Mouse (Mus musculus) right cerebral cortex, postnatal 4 days (tissue): ENCODE measurements around the gene Iqck.

Experiments
- DNase-seq: peaks from one replicate; pipeline ENCODE4 v3.0.0-alpha.2; 2022

Gene Iqck

GRCm38 (mm10) chr7:118855171-118855876, at the start of gene Iqck:
Gene Iqck, plus strand, starts transcription at chr7:118855752.
- DNase-seq: peak; percentile 93

DNA sequence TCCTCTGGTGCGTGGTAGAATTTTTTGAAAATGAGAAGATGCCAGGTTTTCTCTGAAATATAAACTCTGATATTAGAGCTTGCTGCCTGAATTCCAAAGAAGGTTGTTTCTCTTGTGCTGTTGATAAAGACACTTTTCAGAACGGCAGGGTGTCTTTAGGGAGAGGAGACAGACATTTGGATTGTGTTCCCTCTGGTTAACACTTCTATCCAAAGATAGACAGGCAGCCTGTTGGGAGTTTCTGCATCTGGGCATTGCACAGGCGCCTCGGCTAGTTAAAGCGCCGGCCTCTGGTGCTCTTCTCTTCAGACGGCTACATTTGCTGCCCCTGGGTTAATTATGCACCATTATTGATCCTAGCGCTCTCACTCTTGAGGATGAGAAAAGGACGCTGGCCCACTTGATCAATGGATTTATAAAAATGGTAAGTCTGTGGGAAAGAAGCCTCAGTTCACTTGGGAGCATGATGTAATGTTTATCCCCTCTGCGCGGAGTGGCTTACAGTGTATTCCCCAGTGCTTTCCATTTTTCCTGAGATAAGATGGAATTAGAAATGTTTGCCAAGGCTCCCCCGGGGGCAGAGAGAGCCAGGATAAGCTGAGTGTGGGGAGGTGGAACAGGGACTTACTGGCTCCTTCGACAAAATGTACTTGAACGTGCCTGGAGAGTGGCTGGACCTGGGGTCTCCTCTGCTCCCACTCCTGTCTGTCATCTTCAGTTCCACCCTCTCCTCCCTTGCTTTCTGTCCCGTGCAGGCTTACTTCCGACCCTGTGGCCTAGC, 48.7 kb upstream of the Iqck start:
- DNase-seq: no peak

DNA sequence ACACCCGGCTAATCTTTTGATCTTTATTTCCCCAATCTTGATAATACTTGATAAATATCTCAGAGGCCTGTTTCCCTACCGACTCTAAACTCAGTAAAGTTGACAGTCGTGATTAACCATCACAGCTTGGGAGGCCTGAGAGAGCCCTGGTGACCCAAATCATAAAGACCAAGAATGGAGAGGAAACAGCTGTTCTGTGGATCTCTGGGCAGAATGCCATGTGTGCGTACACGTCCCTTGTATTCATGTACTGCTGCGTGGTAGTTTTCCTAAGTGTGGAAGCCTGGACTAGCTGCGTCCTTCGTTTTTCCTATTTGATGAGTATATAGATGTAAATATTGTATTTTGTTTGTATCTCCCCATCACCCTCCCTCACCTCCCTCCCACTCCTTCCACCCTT, 47.7 kb upstream of the Iqck start:
- DNase-seq: no peak

GRCm38 (mm10) chr7:118811407-118812106, 44.0 kb upstream of the Iqck start:
- DNase-seq: no peak

GRCm38 (mm10) chr7:118813592-118813991, 42.0 kb upstream of the Iqck start:
- DNase-seq: no peak

DNA sequence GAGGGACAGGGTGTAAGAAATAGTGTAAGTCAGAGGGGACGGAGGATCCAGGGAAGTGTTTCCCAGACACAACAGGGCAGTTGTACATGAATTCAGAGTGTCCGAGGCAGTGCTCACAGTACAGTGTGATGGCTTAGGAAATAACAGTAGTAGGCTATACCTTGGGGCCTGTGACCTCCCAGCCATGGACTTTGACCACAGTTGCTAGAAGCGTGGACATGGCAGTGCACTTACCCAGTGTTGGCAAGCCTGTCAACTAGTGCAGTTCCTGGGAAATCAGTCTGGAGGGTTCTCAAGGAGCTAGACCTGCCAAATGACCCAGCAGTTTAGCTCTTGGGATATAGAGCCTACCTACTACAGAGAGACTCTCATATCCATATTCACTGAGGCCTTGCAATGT, 39.3 kb upstream of the Iqck start:
- no peak for DNase-seq

GRCm38 (mm10) chr7:118817741-118818140, 37.8 kb upstream of the Iqck start:
- DNase-seq: no peak

- no peak for DNase-seq
Measured at GRCm38 (mm10) chr7:118819666-118820065, 35.9 kb upstream of the Iqck start.

DNA sequence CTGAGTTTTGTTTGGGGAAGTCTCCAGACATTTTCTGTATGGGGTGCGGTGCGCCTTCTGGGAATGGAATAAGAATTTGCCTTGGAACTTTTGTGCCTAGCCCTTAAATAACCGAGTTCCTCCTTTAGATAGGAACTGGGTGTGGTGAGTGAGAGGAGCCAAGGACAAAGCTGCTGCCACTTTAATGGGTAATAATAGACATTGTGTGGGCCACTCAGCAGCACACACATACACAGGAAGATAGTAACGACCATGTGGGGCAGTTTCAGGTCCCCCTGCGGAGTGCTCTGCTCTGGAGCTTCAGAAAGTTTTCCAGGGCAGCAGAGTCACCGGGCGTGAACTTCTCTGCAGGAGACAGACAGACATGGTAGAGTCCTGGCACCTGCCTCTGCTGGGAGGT, 34.2 kb upstream of the Iqck start:
- no peak for DNase-seq

DNA sequence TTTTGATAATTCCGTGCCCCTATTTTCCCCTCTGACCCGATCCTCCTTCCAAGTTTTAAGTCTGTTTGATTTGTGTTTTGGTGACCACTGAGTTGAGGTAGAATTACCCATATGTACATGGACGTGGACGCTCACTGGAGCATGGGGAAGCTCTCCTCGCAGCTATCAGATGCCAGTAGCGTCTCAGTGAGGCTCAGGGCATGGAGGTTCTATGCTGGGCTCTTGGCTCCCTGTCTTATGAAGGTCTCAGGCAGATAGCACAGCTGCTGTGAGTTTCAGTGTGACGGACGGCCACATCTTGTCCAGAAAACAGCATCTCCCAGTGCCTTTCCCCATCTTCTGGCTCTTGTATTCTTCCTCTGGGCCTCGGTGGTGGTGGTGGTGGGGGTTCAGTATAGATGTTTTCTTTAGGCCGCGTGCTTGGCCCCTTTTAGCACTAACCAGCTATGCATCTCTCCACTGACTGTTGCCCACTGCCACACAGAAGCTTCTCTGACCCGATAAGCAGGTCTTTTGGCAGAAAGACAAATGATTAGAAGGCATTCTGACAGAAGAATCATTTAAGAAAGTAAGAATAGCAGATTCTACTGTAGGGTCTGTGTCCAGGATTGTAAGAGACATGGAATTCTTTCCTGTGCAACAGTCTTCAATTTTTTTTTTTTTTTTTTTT, 33.5 kb upstream of the Iqck start:
- no peak for DNase-seq

DNA sequence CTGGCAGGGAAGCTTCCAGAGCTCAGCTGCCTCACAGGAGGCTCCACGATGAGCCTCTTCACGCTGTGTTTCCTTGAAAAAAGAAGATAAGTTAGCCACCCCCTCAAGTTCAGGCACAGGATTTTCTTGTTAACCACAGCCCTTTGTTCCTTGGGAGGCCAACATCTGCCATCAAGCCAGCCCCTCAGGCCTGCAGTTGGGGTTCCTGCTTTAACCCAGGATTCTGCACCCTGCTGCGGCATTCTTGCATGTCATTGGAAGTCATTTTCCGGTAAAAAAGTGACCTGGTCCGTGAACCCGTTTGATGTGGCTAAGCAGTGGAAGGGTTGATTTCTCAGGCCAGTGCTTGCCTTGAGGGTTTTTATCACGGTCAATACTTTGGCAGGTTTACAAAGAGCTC, 31.1 kb upstream of the Iqck start:
- no peak for DNase-seq

- DNase-seq: no peak
Measured at GRCm38 (mm10) chr7:118827975-118828416, 27.6 kb upstream of the Iqck start.

DNA sequence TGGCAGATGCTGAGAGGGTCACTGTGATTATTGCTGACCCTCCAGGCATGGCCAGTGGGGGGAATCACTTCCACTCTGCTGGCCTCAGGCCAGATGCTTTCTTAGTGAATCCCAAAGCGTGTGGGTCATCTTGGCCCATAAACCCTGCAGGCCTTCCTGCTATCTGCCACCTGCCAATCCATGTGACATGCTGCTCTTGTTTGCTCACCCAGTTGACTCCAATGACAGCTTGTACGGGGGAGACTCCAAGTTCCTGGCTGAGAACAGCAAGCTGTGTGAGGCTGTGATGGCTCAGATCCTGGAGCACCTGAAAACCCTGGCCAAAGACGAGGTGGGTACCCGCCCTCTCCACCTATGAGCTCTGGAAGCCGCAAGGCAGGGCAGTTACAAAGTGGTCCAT, 17.7 kb upstream of the Iqck start:
- DNase-seq: no peak

DNA sequence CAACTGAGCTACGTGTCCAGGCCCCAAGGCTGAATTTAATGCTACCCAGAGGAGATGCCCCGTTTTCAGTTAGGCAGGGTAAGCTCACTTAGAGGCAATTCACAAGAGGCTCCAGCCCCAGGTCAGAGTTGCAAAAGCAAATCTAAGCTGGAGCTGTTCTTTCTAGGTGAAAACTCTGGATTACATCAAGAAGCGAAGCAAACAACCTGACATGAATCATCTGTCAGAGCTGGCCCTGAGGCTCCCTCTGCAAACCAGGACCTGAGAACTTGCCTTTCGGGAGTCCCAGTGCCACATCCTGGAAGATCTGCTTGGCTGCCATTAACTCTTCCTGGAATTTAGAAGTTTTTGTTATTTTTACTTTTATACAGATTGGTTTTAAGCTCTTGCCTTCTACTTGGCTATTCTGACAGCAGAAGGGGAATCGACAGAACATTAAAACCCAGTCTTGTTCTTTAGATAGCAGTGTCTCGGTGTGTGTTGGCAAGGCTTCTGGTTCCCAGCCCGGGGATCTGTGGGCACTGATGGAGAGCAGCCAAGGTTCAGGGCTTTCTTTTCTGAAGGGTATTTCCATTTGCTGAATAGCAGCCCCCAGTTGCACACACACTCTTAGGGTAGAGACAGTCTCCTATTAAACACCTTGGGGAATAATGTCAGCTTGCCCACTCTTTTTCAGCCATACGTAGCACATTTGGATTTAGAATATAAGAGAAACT, 14.4 kb upstream of the Iqck start:
- DNase-seq: peak; percentile 45

DNA sequence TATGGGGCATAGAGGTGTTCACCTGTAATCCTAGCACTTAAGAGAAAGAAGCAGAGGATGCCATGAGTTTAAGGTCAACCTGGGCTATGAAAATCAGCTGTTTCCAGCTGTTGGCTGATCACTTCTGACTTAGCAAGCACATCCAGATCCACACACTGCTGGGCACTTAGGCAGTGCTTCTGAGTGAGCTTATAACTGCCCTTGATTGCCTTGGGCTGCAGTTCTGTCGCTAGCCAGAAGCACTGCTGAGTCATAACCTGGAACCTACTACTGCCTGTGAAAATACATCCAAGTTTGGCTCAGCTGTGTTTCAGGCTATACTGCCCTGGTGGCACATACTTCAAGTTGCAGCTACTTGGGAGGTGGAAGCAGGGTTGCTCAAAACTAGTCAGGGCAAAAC, 13.8 kb upstream of the Iqck start:
- DNase-seq: no peak

GRCm38 (mm10) chr7:118842938-118843337, 12.6 kb upstream of the Iqck start:
- no peak for DNase-seq

GRCm38 (mm10) chr7:118845141-118845540, 10.4 kb upstream of the Iqck start:
- DNase-seq: no peak

GRCm38 (mm10) chr7:118846329-118846728, 9.2 kb upstream of the Iqck start:
- no peak for DNase-seq

- DNase-seq: no peak
Measured at GRCm38 (mm10) chr7:118848796-118849195, 6.8 kb upstream of the Iqck start.

DNA sequence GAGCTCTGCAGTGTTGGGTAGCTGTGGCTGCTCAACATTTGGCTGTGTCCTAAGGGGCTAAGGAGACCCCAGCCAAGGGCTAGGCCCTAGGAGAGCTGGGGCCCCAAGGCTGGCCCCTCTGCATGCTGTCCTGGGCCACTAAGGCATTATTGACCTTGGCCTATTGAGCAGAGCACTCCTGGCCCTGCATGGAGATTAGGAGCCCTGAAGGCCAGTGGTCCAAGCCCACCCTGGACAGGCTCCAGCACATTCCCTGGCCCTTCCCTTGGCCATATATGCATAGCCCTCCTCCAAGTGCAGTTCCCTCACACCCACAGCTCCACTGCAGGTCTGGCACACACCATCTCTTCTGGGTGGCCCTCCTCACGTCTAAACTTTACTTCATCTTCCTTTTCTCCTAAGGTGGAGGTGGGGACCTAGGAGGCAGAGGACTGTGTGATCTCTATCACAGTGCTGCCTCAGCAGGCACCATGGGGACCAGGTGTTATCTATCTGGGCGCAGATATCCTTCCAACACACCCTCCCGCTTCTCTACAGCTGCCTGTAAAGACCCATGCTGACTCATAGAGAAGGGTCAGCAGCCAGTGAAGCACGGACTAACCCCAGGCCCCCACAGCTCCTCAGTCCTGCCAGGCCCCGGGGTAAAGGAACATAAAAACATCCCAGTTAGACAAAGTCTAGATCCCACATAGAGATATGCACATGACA, 5.9 kb upstream of the Iqck start:
- no peak for DNase-seq

DNA sequence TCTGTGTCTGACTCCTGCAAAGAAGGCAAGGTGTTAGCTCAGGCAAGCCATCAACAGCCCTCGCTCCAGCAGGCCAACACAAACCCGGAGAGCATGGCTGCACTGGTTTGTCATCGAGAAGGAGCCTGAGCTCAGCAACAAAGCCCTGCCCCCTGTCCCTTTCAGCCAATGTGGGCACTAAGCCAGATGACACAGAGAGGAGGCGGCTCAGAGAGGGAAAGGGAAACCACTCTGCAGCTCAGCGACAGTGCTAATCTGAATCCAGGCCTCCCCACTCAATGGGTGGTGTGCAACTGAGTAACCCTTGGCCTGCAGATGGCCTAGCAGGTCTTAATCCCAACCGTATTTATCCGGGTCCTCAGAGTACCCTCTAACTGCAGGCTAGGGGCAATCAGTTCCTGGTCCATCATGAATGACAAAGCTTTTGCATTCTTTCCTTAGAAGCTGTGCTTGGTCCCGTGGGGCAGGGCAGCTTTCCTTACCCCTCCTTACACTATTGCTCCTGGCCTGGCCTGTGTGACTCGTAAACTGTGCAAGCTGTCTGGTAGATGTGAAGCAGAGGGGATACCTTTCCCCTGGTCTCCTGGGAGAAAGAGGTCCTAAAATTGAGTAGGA, 4.8 kb upstream of the Iqck start:
- no peak for DNase-seq
